Mouse (Mus musculus) lung, postnatal 0 days (tissue): ENCODE data around the gene Efl1. TPM values are rescaled to one million over a fixed set of nuclear protein-coding genes. Genes with fewer than 3 reads are reported as not detected.

Experiments
- ATAC-seq: fragments of 200-750 bp; cut with Nextera tagmentation; 2 replicates; pipeline ENCODE4 v1.8.0; 2017; ENCODE audit warnings: moderate library complexity
- DNase-seq: peaks from one replicate; pipeline ENCODE4 v3.0.0-alpha.2; 2016; ENCODE audit warnings: low spot score
- H3K27ac ChIP-seq: fragments of 300-500 bp; sonication (generic); 2 replicates; pipeline ENCODE4 v1.5.1; 2014; ENCODE audit warnings: antibody characterized with exemption, mild to moderate bottlenecking, low read length, mixed read lengths
- H3K27me3 ChIP-seq: fragments of 300-500 bp; sonication (generic); replicated peaks from 2 replicates; pipeline ENCODE4 v1.6.1; 2014; ENCODE audit warnings: low read length, mixed read lengths; ENCODE audit not compliant: insufficient read depth
- H3K36me3 ChIP-seq: fragments of 300-500 bp; sonication (generic); 2 replicates; pipeline ENCODE4 v1.6.1; 2014; ENCODE audit warnings: low read length, mixed read lengths; ENCODE audit not compliant: insufficient read depth
- H3K4me1 ChIP-seq: fragments of 300-500 bp; sonication (generic); 2 replicates; pipeline ENCODE4 v1.6.1; 2014; ENCODE audit warnings: antibody characterized with exemption, low read depth, low read length, mixed read lengths; ENCODE audit not compliant: insufficient read depth
- H3K4me2 ChIP-seq: fragments of 300-500 bp; sonication (generic); replicated peaks from 2 replicates; pipeline ENCODE4 v1.6.1; 2014; ENCODE audit warnings: low read depth, mild to moderate bottlenecking, low read length, moderate library complexity, mixed read lengths
- H3K4me3 ChIP-seq: fragments of 300-500 bp; sonication (generic); 2 replicates; pipeline ENCODE4 v1.5.1; 2014; ENCODE audit warnings: low read depth, low read length
- H3K9ac ChIP-seq: fragments of 300-500 bp; sonication (generic); replicated peaks from 2 replicates; pipeline ENCODE4 v1.6.1; 2014; ENCODE audit warnings: low read depth, mild to moderate bottlenecking
- H3K9me3 ChIP-seq: fragments of 300-500 bp; sonication (generic); 2 replicates; pipeline ENCODE4 v1.6.1; 2016; ENCODE audit warnings: low read length, mixed read lengths
- CTCF ChIP-seq: IDR thresholded peaks from 2 replicates; pipeline ENCODE4 v1.5.1; 2016; ENCODE audit warnings: antibody characterized with exemption, mild to moderate bottlenecking
- EP300 ChIP-seq: IDR thresholded peaks from 2 replicates; pipeline ENCODE4 v1.6.1; 2016; ENCODE audit warnings: antibody characterized with exemption, mild to moderate bottlenecking, control low read depth
- WGBS: fragments of 180-500 bp; shearing (Covaris S2); extraction: QIAGEN DNeasy Blood & Tissue Kit; methylation state at CpG from one replicate; pipeline ENCODE4 v1.1.7; 2014; 5-methylcytosine and 5-hydroxymethylcytosine counted together
- polyA plus RNA-seq: library from polyadenylated mRNA; unstranded; fragments of >200 nt; fragmentation: Nextera tagmentation; extraction: Ambion mirVana; gene quantifications from 2 replicates; pipeline ENCODE4 v1.2.1, GENCODE M21; 2015

The Efl1 gene
- polyA plus RNA-seq, 1 experiment from 2014 or later, result 13.9 TPM

DNA sequence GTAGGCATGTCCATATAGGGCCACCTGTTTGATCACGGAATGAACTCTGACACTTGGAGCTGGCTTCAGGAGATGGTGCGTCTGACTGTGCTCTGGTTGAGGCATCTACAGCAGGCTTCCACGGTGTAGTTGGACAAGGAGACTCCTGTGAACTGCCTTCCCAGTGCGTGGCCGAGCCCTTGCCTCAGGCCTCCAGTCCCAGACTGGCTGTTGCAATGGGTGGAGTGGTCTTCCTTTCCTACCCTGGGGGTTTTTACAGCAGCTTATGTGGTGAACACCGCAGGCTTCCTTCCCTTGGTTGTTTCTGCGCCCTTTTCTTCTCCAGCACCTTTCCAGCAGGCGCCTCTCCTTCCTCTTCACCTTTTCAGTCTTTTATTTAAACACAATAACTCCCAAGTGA lies 100.8 kb downstream of the Efl1 start:
- no peaks in the 10 kb centered on the region for H3K27me3 ChIP-seq
- ATAC-seq (no peak), DNase-seq (no peak)
- no peak overlapping the region for H3K27ac ChIP-seq
- no peaks in the 10 kb centered on the region for H3K9me3 ChIP-seq
- 77% methylated on average over 8 of the region's 8 CpGs for WGBS
- no peak overlapping the region for H3K4me3 ChIP-seq
- no peak overlapping the region for H3K4me2 ChIP-seq
- no peak for TF ChIP-seq CTCF
- no peak for TF ChIP-seq EP300
- H3K9ac ChIP-seq, result no peak overlapping the region
- peaks cover 7% of the 10 kb centered on the region; the same call in 1 of the 2 replicates for H3K4me1 ChIP-seq
- H3K36me3 ChIP-seq, result no peaks in the 10 kb centered on the region

DNA sequence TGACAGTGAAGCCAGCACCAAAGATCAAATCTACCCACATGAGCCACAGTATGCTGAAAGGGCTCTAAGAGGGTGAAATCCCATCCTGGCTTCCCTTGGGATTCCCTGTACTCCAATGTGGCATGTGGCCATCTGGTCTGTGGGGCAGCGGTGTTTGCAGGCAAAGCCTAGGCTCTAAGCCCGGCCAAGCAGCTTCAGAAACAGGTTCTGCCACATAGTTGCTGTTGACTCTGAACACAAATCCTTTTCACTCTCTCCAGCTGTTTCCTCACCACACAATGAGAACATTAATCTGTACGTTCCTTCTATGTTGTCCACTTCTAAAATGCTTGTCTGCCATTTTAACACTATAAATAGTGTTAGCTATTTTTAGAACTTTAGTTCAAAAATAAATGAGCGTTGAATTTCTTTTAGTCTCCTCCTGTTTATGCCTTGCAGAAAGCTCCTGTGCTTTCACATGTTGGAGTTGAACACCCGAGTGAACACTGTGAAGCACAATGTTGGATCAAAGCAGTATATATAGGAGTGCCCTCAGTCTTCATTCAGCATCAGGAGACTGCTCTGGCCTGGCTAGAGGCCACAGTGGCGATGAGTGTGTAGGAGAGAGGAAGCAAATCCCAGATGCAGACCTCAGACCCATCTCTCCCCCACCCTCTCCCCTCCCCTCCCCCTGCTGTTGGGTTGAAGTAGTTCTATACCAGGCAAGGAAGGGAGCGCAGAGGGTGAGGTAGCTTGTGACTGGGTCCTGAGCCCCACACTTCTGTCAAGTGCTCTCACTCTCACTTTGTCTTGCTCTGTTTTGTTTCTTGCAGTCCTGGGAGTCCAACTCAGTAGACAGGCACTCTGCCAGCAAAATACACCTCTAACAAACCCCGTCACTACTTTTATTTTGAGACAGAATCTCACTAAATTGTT lies 104.0 kb downstream of the Efl1 start:
- H3K9ac ChIP-seq, result no peak overlapping the region
- ATAC-seq, result peak; percentile 92
- 27% methylated on average over 8 of the region's 8 CpGs for WGBS
- H3K4me2 ChIP-seq, result 0 out of 2 replicates have a peak overlapping the region, but pooled peaks have one; percentile 19
- no peaks in the 10 kb centered on the region for H3K9me3 ChIP-seq
- peaks cover 7% of the 10 kb centered on the region; the same call in 1 of the 2 replicates for H3K4me1 ChIP-seq
- DNase-seq, result peak; percentile 89
- TF ChIP-seq EP300 (peak; percentile 74), CTCF (peak; percentile 33; the same call in 1 of the 2 replicates)
- no peaks in the 10 kb centered on the region for H3K36me3 ChIP-seq
- no peak overlapping the region for H3K4me3 ChIP-seq
- H3K27me3 ChIP-seq, result no peaks in the 10 kb centered on the region
- H3K27ac ChIP-seq, result peak overlapping the region; percentile 73

DNA sequence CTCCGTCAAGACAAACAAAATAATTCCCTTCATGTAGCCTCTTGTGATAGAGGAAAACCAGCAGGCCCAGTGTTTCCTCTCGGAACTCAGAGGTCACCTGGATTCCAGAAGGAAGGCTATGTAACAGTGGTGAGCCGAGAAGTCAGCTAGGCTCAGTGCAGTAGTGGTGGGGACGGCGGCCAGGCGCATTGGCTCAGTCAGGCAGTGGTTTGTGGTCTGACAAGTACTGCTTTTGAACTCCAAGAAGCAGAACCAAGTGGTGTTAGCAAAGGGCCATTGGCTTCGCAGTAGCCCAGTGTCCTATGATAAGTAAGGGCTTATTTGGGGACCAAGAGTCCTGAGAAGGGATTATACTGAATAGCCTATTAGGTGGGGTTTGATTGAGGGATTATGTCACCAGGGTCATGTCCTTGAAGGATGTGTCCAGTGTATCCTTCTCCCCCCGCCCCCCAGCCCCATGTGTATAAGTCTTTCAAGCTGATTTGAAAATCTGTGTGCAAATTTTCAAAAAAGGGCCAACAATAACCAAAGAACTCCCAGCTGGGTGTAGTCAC lies 107.3 kb downstream of the Efl1 start:
- Histone ChIP-seq H3K27ac (no peak overlapping the region), H3K9ac (no peak overlapping the region), H3K4me1 (no peaks in the 10 kb centered on the region), H3K27me3 (no peaks in the 10 kb centered on the region), H3K4me3 (no peak overlapping the region), H3K4me2 (no peak overlapping the region), H3K36me3 (no peaks in the 10 kb centered on the region), H3K9me3 (no peaks in the 10 kb centered on the region)
- 55% methylated on average over 8 of the region's 8 CpGs for WGBS
- TF ChIP-seq CTCF, result no peak
- no peak for TF ChIP-seq EP300
- no peak for ATAC-seq
- DNase-seq, result no peak

DNA sequence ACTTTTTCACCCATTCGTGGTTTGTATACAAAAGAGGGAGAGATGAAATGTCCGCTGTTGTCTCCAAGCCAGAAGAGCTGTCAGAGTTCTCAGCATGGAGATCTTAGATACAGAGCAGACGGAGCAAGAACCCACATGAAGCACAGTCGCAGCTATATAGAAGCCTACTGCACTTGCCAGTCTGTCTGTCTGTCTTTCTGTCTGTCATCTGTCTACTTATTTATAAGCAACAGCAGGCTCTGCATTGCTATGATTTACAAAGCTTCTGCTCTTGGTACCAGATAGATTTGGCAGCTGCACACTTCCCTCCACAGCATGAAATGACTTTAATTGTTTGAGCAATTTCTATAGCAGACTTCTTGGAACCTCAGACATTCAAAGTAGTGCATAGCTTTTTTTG lies 110.1 kb downstream of the Efl1 start:
- no peaks in the 10 kb centered on the region for H3K4me1 ChIP-seq
- no peak overlapping the region for H3K9ac ChIP-seq
- TF ChIP-seq CTCF (no peak), EP300 (no peak)
- H3K4me2 ChIP-seq, result no peak overlapping the region
- H3K4me3 ChIP-seq, result no peak overlapping the region
- DNase-seq (no peak), ATAC-seq (no peak)
- H3K36me3 ChIP-seq, result no peaks in the 10 kb centered on the region
- H3K27ac ChIP-seq, result no peak overlapping the region
- H3K9me3 ChIP-seq, result no peaks in the 10 kb centered on the region
- 68% methylated on average over 4 of the region's 4 CpGs for WGBS
- H3K27me3 ChIP-seq, result no peaks in the 10 kb centered on the region

DNA sequence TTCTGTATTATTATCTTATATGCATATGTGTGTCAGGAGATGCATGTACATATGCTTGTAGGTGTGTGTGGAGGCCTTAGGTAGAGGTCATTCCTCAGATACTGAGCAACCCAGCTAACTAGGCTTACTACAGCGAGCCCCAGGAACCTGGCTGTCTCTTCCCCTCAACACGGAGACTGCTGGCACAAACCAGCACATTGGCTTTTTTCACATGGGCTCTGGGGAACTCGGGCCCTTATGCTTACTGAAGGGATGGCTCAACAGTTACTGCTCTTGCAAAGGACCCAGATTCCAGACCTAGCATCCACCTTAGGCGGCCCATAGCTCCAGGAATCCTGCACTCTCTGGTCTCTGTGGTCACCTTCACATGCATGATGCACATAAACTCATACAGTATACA lies 110.7 kb downstream of the Efl1 start:
- DNase-seq (no peak), ATAC-seq (no peak)
- H3K27ac ChIP-seq, result no peak overlapping the region
- TF ChIP-seq CTCF, result no peak
- TF ChIP-seq EP300, result no peak
- H3K9ac ChIP-seq, result no peak overlapping the region
- H3K4me3 ChIP-seq, result no peak overlapping the region
- H3K27me3 ChIP-seq, result no peaks in the 10 kb centered on the region
- no peaks in the 10 kb centered on the region for H3K4me1 ChIP-seq
- 86% methylated on average over 4 of the region's 4 CpGs for WGBS
- H3K9me3 ChIP-seq, result no peaks in the 10 kb centered on the region
- H3K36me3 ChIP-seq, result no peaks in the 10 kb centered on the region
- H3K4me2 ChIP-seq, result no peak overlapping the region

DNA sequence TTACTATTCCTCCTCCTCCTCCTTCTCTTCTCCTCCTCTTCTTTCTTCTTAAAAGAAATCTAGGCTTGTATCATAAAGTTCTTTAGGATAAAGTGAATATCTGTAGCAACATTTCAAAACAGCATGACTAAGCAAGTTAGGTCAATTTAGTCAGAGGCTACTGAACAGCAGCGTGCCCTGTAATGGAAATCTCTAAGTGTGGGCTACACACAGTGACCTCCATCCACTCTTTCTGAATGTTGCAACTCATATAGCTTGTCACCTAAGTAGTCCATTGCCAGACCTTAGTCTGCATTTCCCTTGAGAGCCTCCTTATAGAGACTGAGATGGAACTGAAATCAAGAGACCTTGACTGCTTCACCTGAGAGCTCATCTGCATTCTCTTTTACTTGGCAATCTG lies 116.5 kb downstream of the Efl1 start:
- Histone ChIP-seq H3K4me2 (no peak overlapping the region), H3K27me3 (no peaks in the 10 kb centered on the region), H3K27ac (no peak overlapping the region), H3K4me3 (no peak overlapping the region), H3K36me3 (no peaks in the 10 kb centered on the region), H3K9me3 (no peaks in the 10 kb centered on the region), H3K9ac (no peak overlapping the region), H3K4me1 (no peaks in the 10 kb centered on the region)
- TF ChIP-seq EP300 (no peak), CTCF (no peak)
- WGBS, result 83% methylated on average over 1 of the region's 1 CpGs
- ATAC-seq (no peak), DNase-seq (no peak)
